Mouse (Mus musculus) heart, adult 2 months (tissue): ENCODE measurements around the gene Rmi1. TPM values are rescaled to one million over a fixed set of nuclear protein-coding genes. Genes with fewer than 3 reads are reported as not detected.

Experiments
- DNase-seq, 2 experiments: peaks; one replicate each; pipeline ENCODE4 v3.0.0; 2021
- H3K27ac ChIP-seq: fragments of 200-600 bp; 2 replicates; pipeline ENCODE4 v1.8.1; 2022
- H3K27me3 ChIP-seq: fragments of 200-500 bp; 2 replicates; pipeline ENCODE4 v1.6.1; 2012; ENCODE audit warnings: mild to moderate bottlenecking, low read length, inconsistent platforms, mixed read lengths; ENCODE audit not compliant: control insufficient read depth, insufficient read depth
- H3K36me3 ChIP-seq: fragments of 200-500 bp; 2 replicates; pipeline ENCODE4 v1.6.1; 2012; ENCODE audit warnings: low read length, inconsistent platforms; ENCODE audit not compliant: control insufficient read depth, insufficient read depth
- H3K4me1 ChIP-seq: fragments of 200-500 bp; 2 replicates; pipeline ENCODE4 v1.6.1; 2011; ENCODE audit warnings: low read length; ENCODE audit not compliant: control insufficient read depth, insufficient read depth
- H3K4me3 ChIP-seq: fragments of 200-600 bp; 2 replicates; pipeline ENCODE4 v1.8.1; 2022
- H3K79me2 ChIP-seq: fragments of 200-500 bp; replicated peaks from 2 replicates; pipeline ENCODE4 v1.6.1; 2012; ENCODE audit warnings: mild to moderate bottlenecking, inconsistent platforms, low read length, moderate library complexity, mixed read lengths; ENCODE audit not compliant: control insufficient read depth, insufficient read depth
- H3K9ac ChIP-seq: fragments of 200-500 bp; 2 replicates; pipeline ENCODE4 v1.6.1; 2012; ENCODE audit warnings: low read depth, mild to moderate bottlenecking, control low read depth, inconsistent platforms, low read length, mixed read lengths
- CTCF ChIP-seq: fragments of 200-600 bp; IDR thresholded peaks from 2 replicates; pipeline ENCODE4 v1.8.1; 2022; ENCODE audit warnings: antibody characterized with exemption, mild to moderate bottlenecking, moderate library complexity
- EP300 ChIP-seq: fragments of 200-500 bp; IDR thresholded peaks from 2 replicates; pipeline ENCODE4 v1.6.1; 2011; ENCODE audit warnings: low read depth, low read length, control low read depth; ENCODE audit not compliant: insufficient read depth
- POLR2A ChIP-seq: fragments of 200-500 bp; IDR thresholded peaks from 2 replicates; pipeline ENCODE4 v1.6.1; 2011; ENCODE audit warnings: mild to moderate bottlenecking, low read depth, low read length, control low read depth; ENCODE audit not compliant: insufficient read depth
- WGBS: fragments of 180-500 bp; shearing (Covaris S2); methylation state at CpG from one replicate; pipeline ENCODE4 v1.1.7; 2018; 5-methylcytosine and 5-hydroxymethylcytosine counted together
- intact Hi-C: fragments of 180-260 bp; cut with DNase I; formaldehyde crosslinking; loops from one replicate; pipeline ENCODE4 v1.15.1; 2025
- polyA plus RNA-seq: library from polyadenylated mRNA; depleted of rRNA; stranded (reverse); fragments of >200 nt; gene quantifications from 2 replicates; pipeline ENCODE4 v1.2.3, GENCODE M21; 2012
- total RNA-seq, 2 experiments: library from RNA; stranded (reverse); gene quantifications; 2 replicates each; pipeline ENCODE4 v1.2.3; 2021

Rmi1 gene
- total and polyA plus RNA-seq, 3 experiments, result 5.2 to 9.2 (median 9.0) TPM

GRCm38 (mm10) chr13:58423061-58423660, 21.1 kb downstream of the Rmi1 start:
- Histone ChIP-seq H3K27ac (peak overlapping the region; percentile 37), H3K36me3 (no peaks in the 10 kb centered on the region), H3K4me1 (peaks cover 1% of the 10 kb centered on the region), H3K79me2 (no peaks in the 10 kb centered on the region), H3K27me3 (no peaks in the 10 kb centered on the region), H3K4me3 (no peak overlapping the region), H3K9ac (no peak overlapping the region)
- DNase-seq, result peak in 1 of 2 experiments; percentile 28
- TF ChIP-seq CTCF, result no peak
- no peak for TF ChIP-seq POLR2A
- TF ChIP-seq EP300, result no peak
- intact Hi-C loops, result no loop called here
- 18% methylated on average over 10 of the region's 10 CpGs for WGBS

DNA sequence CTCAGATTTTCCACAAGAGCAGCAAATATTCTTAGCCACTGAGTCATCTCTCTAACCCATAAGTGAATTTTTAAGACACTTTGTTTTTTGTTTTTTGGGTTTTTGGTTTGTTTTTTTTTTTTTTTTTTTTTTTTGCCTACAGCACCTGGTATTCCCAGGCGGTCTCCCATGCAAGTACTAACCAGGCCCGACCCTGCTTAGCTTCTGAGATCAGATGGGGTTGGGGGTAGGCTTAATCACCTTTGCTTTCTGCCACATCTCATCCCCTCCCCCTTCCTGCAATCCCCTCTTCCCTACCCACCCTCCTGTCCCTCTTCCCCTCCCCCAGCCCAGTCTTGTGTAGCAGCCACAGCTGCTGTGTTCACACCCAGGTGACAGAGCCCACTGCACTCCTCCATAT, 37.7 kb downstream of the Rmi1 start:
- Histone ChIP-seq H3K27ac (no peak overlapping the region), H3K36me3 (no peaks in the 10 kb centered on the region), H3K27me3 (no peaks in the 10 kb centered on the region), H3K79me2 (no peaks in the 10 kb centered on the region), H3K4me3 (no peak overlapping the region), H3K9ac (no peak overlapping the region), H3K4me1 (no peaks in the 10 kb centered on the region)
- TF ChIP-seq POLR2A (no peak), CTCF (no peak), EP300 (no peak)
- no peak for DNase-seq
- WGBS, result 86% methylated on average over 2 of the region's 2 CpGs
- intact Hi-C loops, result no loop called here

GRCm38 (mm10) chr13:58443326-58443725, 41.3 kb downstream of the Rmi1 start:
- DNase-seq, result no peak
- Histone ChIP-seq H3K79me2 (no peaks in the 10 kb centered on the region), H3K9ac (no peak overlapping the region), H3K36me3 (no peaks in the 10 kb centered on the region), H3K4me1 (no peaks in the 10 kb centered on the region), H3K27ac (no peak overlapping the region), H3K4me3 (no peak overlapping the region), H3K27me3 (no peaks in the 10 kb centered on the region)
- WGBS, result 80% methylated on average over 4 of the region's 4 CpGs
- no peak for TF ChIP-seq EP300
- TF ChIP-seq POLR2A, result no peak
- no peak for TF ChIP-seq CTCF
- intact Hi-C loops, result no loop called here

- no peak overlapping the region for H3K4me3 ChIP-seq
- TF ChIP-seq EP300, result no peak
- no peak for TF ChIP-seq CTCF
- TF ChIP-seq POLR2A, result no peak
- H3K9ac ChIP-seq, result no peak overlapping the region
- H3K4me1 ChIP-seq, result no peaks in the 10 kb centered on the region
- H3K36me3 ChIP-seq, result no peaks in the 10 kb centered on the region
- peak; percentile 21 to 54 for DNase-seq
- intact Hi-C loops, result no loop called here
- H3K27me3 ChIP-seq, result no peaks in the 10 kb centered on the region
- no peak overlapping the region for H3K27ac ChIP-seq
- 34% methylated on average over 7 of the region's 7 CpGs for WGBS
- H3K79me2 ChIP-seq, result no peaks in the 10 kb centered on the region
These were observed 41.7 kb downstream of the Rmi1 start for GRCm38 (mm10) chr13:58443787-58444186.

DNA sequence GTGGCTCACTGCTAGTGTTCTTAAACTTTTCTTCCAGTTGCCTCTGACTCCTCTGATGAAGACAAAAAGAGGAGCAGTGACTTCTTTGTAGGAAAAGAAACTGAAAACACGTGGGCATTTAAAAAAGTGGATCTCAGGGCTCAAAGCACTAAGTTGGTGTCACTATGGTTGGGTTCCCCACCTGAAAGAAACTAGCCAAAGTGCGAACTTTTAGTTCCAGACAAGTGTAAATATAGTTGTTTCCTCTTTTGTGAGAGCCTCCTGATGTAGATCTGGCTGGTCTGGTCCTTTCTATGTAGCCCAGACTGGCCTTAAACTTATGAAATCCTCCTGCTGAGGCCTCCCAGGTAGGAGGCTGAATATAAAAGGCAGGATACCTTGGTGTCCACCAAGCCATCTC, 44.5 kb downstream of the Rmi1 start:
- no peaks in the 10 kb centered on the region for H3K79me2 ChIP-seq
- no peak for TF ChIP-seq POLR2A
- TF ChIP-seq CTCF, result no peak
- TF ChIP-seq EP300, result no peak
- intact Hi-C loops, result no loop called here
- WGBS, result 88% methylated on average over 2 of the region's 2 CpGs
- no peak overlapping the region for H3K27ac ChIP-seq
- H3K4me1 ChIP-seq, result no peaks in the 10 kb centered on the region
- H3K36me3 ChIP-seq, result no peaks in the 10 kb centered on the region
- no peak for DNase-seq
- no peak overlapping the region for H3K9ac ChIP-seq
- no peak overlapping the region for H3K4me3 ChIP-seq
- no peaks in the 10 kb centered on the region for H3K27me3 ChIP-seq

DNA sequence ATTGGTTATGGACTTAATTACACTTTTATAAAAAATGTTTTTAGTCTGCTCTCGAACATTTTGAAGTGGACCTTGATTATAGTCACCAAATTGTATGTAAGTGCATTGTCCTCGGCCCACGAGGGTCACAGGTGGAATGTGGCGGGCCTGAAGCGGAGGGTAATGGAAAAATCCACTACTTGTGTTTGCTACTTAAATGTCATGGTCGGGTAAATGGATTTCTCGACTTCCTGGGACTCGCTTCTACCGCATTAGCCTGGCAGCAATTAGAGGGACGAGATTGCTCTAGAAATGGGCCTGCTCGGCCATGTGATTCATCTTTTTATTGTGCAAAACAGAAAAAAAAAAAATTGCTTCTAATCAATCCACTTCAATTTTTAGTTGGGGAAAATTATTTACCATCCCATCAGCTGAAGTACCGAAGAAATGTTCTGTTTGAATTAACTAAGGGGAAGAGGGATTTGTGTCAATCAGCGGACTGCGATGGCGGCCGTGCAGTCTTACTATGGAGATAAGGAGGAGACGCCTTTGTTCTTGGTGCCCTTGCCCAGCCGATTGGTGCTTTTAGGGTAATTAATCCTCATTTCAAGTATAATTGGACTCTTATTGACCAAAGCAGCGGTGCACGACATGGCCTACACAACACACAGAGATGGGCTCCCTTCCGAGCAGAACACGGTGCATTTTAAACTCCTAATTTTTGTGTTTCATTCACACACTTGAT, 48.6 kb downstream of the Rmi1 start:
- no peak overlapping the region for H3K27ac ChIP-seq

More for the DNA sequence above, 48.6 kb downstream of the Rmi1 start:
- intact Hi-C loops, result no loop called here
- H3K4me3 ChIP-seq, result no peak overlapping the region
- no peaks in the 10 kb centered on the region for H3K4me1 ChIP-seq
- no peak for DNase-seq
- 91% methylated on average over 22 of the region's 22 CpGs for WGBS
- H3K79me2 ChIP-seq, result no peaks in the 10 kb centered on the region
- no peak overlapping the region for H3K9ac ChIP-seq
- no peaks in the 10 kb centered on the region; the same call in none of the 2 replicates for H3K27me3 ChIP-seq
- no peaks in the 10 kb centered on the region for H3K36me3 ChIP-seq
- no peak for TF ChIP-seq POLR2A
- no peak for TF ChIP-seq EP300
- TF ChIP-seq CTCF, result no peak
